Mouse (Mus musculus): ENCODE measurements around the gene Tspo2. TPM values are rescaled to one million over a fixed set of nuclear protein-coding genes. Genes with fewer than 3 reads are reported as not detected.

The Tspo2 gene
- polyA plus RNA-seq, 1 experiment from 2014 or later: 2.1 TPM

- H3K4me3 ChIP-seq (replicated peaks): no peak overlapping the region
- WGBS: 78% methylated on average over 5 of the region's 5 CpGs
- H3K27ac ChIP-seq: peak overlapping the region; percentile 31; the same call in 1 of the 2 replicates
- H3K4me1 ChIP-seq (replicated peaks): peaks cover 37% of the 10 kb centered on the region
- no peaks in the 10 kb centered on the region for H3K9me3 ChIP-seq
- no peak for ATAC-seq (ENCODE audit: insufficient number of reproducible peaks, insufficient read depth, low FRiP score, low TSS enrichment, low read depth)
- no peaks in the 10 kb centered on the region for H3K27me3 ChIP-seq
- no peak overlapping the region for H3K9ac ChIP-seq (replicated peaks)
- H3K4me2 ChIP-seq: no peak overlapping the region
- no peaks in the 10 kb centered on the region for H3K36me3 ChIP-seq
Measured at GRCm38 (mm10) chr17:48431054-48431453, 20.3 kb downstream of the Tspo2 start.

- Histone ChIP-seq H3K36me3 (no peaks in the 10 kb centered on the region), H3K9ac (replicated peaks) (no peak overlapping the region), H3K9me3 (no peaks in the 10 kb centered on the region), H3K4me2 (0 out of 2 replicates have a peak overlapping the region, but pooled peaks have one; percentile 8), H3K27me3 (no peaks in the 10 kb centered on the region), H3K4me3 (replicated peaks) (no peak overlapping the region), H3K4me1 (replicated peaks) (peaks cover 37% of the 10 kb centered on the region), H3K27ac (peak overlapping the region; percentile 31)
- WGBS: 40% methylated on average over 5 of the region's 5 CpGs
- no peak for ATAC-seq (ENCODE audit: insufficient number of reproducible peaks, insufficient read depth, low FRiP score, low TSS enrichment, low read depth)
Measured at GRCm38 (mm10) chr17:48430394-48430793, 20.9 kb downstream of the Tspo2 start.

GRCm38 (mm10) chr17:48427852-48428530 lies 23.3 kb downstream of the Tspo2 start:
- Histone ChIP-seq H3K9ac (replicated peaks) (no peak overlapping the region), H3K4me3 (replicated peaks) (no peak overlapping the region), H3K27ac (peak overlapping the region; percentile 4; the same call in 1 of the 2 replicates), H3K4me1 (replicated peaks) (peaks cover 41% of the 10 kb centered on the region), H3K27me3 (no peaks in the 10 kb centered on the region), H3K9me3 (no peaks in the 10 kb centered on the region), H3K4me2 (no peak overlapping the region), H3K36me3 (no peaks in the 10 kb centered on the region)
- 58% methylated on average over 11 of the region's 11 CpGs for WGBS
- no peak; the same call in 1 of the 2 replicates for ATAC-seq (ENCODE audit: insufficient number of reproducible peaks, insufficient read depth, low FRiP score, low TSS enrichment, low read depth)

DNA sequence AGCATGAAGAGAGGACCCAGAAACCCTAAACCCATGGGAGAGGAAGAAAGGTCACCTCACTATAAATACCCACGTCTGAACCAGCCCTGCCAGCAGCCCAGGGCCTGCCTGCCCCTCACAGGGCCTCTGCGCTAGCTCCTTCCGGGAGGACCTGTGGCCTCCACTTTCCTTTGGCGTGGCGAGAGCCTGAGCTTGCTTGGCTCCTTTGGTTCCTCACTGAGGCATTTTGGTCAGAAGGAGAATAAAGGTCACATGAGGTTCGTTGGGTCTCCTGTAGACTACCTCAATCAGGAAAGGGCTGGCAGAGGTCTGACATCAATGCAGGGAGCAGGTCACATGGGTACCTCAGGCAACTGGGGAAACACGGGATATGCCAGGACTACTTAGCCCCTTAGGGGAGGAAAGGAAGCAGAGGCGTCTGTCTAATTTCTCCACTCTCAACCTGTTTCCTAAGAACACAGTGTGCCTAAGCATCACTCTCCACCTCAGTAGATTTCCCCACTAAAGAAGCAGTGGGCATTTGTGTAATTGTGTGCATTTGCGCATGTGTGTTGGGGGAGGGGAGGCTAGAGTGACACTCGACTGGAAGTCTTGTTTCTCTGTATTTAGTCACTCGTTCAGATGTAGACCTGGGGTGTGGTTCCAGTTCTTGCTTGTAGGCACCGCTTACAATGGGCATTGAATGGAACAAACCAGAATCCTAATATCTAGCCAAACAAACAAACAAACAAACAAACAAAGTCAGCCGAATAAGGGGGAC lies 24.2 kb downstream of the Tspo2 start:
- WGBS: 61% methylated on average over 13 of the region's 13 CpGs
- Histone ChIP-seq H3K4me3 (replicated peaks) (no peak overlapping the region), H3K4me2 (no peak overlapping the region), H3K27ac (peak overlapping the region; percentile 45; the same call in 1 of the 2 replicates), H3K9me3 (no peaks in the 10 kb centered on the region), H3K36me3 (no peaks in the 10 kb centered on the region), H3K4me1 (replicated peaks) (peaks cover 33% of the 10 kb centered on the region), H3K9ac (replicated peaks) (no peak overlapping the region), H3K27me3 (no peaks in the 10 kb centered on the region)
- ATAC-seq (ENCODE audit: insufficient number of reproducible peaks, insufficient read depth, low FRiP score, low TSS enrichment, low read depth): no peak

DNA sequence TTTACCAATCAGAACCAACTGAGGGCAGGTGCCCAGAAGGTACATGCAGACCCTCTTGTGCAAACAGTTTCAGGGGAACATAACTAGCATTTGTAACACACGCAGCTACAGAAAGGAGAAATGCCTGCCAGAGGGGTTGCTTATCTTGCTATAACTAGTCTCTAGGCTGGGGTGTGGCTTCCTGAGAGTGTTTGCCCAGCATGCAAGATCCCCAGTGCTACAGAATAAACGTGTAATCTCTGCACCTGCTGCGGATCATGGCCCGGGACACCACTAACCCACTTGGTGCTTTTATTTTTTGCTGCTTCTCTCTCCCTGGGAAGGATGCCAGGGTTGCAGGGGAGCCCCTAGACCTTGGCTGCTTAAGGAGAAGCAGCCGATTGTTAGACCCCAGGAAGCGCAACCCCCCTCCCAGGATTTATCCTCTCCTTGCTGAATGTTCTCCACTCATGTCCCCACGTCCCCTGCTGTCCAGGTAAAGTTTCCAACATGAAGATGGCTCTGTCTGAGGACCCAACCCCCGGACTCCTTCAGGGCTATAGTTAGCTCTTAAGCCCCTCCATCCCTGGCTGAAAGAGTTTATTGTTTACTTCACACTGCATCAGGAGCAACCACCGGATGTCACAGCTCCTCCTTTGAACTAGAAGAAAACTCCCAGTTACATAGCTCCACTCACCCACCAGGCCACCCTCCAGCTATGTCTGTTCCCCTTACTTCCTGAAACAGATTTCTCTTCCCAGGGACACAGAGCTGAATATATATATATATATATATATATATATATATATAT lies 25.3 kb downstream of the Tspo2 start:
- Histone ChIP-seq H3K4me2 (no peak overlapping the region), H3K4me1 (replicated peaks) (peaks cover 33% of the 10 kb centered on the region), H3K4me3 (replicated peaks) (no peak overlapping the region), H3K9me3 (no peaks in the 10 kb centered on the region), H3K27me3 (no peaks in the 10 kb centered on the region), H3K9ac (replicated peaks) (no peak overlapping the region), H3K27ac (no peak overlapping the region), H3K36me3 (no peaks in the 10 kb centered on the region)
- ATAC-seq (ENCODE audit: insufficient number of reproducible peaks, insufficient read depth, low FRiP score, low TSS enrichment, low read depth): no peak
- 47% methylated on average over 9 of the region's 9 CpGs for WGBS

- H3K9ac ChIP-seq (replicated peaks): no peak overlapping the region
- no peaks in the 10 kb centered on the region for H3K9me3 ChIP-seq
- no peaks in the 10 kb centered on the region for H3K36me3 ChIP-seq
Measured at GRCm38 (mm10) chr17:48424237-48424636, 27.1 kb downstream of the Tspo2 start.

GRCm38 (mm10) chr17:48419571-48419970 lies 31.8 kb downstream of the Tspo2 start:
- 66% methylated on average over 2 of the region's 2 CpGs for WGBS
- Histone ChIP-seq H3K4me1 (replicated peaks) (no peaks in the 10 kb centered on the region), H3K9ac (replicated peaks) (no peak overlapping the region), H3K9me3 (no peaks in the 10 kb centered on the region), H3K27me3 (no peaks in the 10 kb centered on the region), H3K36me3 (peaks cover 40% of the 10 kb centered on the region), H3K4me3 (replicated peaks) (no peak overlapping the region), H3K27ac (no peak overlapping the region), H3K4me2 (no peak overlapping the region)
- no peak for ATAC-seq (ENCODE audit: insufficient number of reproducible peaks, insufficient read depth, low FRiP score, low TSS enrichment, low read depth)

More at GRCm38 (mm10) chr17:48424237-48424636, 27.1 kb downstream of the Tspo2 start:
- no peak overlapping the region for H3K4me3 ChIP-seq (replicated peaks)
- no peaks in the 10 kb centered on the region for H3K27me3 ChIP-seq
- H3K27ac ChIP-seq: no peak overlapping the region
- 87% methylated on average over 9 of the region's 9 CpGs for WGBS
- no peak overlapping the region for H3K4me2 ChIP-seq
- ATAC-seq (ENCODE audit: insufficient number of reproducible peaks, insufficient read depth, low FRiP score, low TSS enrichment, low read depth): no peak
- H3K4me1 ChIP-seq (replicated peaks): peaks cover 33% of the 10 kb centered on the region

GRCm38 (mm10) chr17:48418781-48419180 lies 32.5 kb downstream of the Tspo2 start:
- Histone ChIP-seq H3K27ac (no peak overlapping the region), H3K4me3 (replicated peaks) (no peak overlapping the region), H3K36me3 (peaks cover 48% of the 10 kb centered on the region), H3K4me2 (no peak overlapping the region), H3K4me1 (replicated peaks) (no peaks in the 10 kb centered on the region), H3K9ac (replicated peaks) (no peak overlapping the region), H3K27me3 (no peaks in the 10 kb centered on the region), H3K9me3 (no peaks in the 10 kb centered on the region)
- WGBS: 88% methylated on average over 1 of the region's 1 CpGs
- ATAC-seq (ENCODE audit: insufficient number of reproducible peaks, insufficient read depth, low FRiP score, low TSS enrichment, low read depth): no peak

DNA sequence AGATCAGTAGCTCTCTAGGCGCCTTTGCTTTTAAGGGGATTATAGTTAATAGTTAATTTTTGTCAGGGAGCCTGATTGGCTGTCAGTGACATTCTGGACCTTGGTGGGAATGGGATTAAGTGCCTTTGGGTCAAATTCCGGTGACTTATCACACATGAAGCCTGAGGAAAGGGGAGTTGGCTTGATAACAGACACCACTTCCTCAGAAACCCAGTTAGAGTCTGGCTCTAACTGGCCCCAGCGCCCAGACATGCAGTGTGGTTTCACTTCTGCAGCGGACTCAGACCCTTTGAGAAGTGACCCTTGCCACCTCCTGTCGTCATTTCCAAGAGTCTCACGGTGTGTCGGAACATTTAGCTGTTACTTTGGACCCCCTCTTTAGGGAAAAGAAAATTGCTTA lies 33.1 kb downstream of the Tspo2 start:
- ATAC-seq (ENCODE audit: insufficient number of reproducible peaks, insufficient read depth, low FRiP score, low TSS enrichment, low read depth): no peak
- no peaks in the 10 kb centered on the region for H3K9me3 ChIP-seq
- no peak overlapping the region for H3K4me2 ChIP-seq
- no peak overlapping the region for H3K9ac ChIP-seq (replicated peaks)
- no peak overlapping the region for H3K4me3 ChIP-seq (replicated peaks)
- no peaks in the 10 kb centered on the region for H3K27me3 ChIP-seq
- H3K27ac ChIP-seq: no peak overlapping the region
- no peaks in the 10 kb centered on the region for H3K4me1 ChIP-seq (replicated peaks)
- H3K36me3 ChIP-seq: peaks cover 53% of the 10 kb centered on the region
- 82% methylated on average over 7 of the region's 7 CpGs for WGBS

- no peaks in the 10 kb centered on the region for H3K9me3 ChIP-seq
- no peak overlapping the region for H3K4me3 ChIP-seq (replicated peaks)
- H3K4me2 ChIP-seq: no peak overlapping the region
- H3K4me1 ChIP-seq (replicated peaks): no peaks in the 10 kb centered on the region
- WGBS: 89% methylated on average over 6 of the region's 6 CpGs
- peaks cover 57% of the 10 kb centered on the region for H3K36me3 ChIP-seq
- no peaks in the 10 kb centered on the region for H3K27me3 ChIP-seq
- ATAC-seq (ENCODE audit: insufficient number of reproducible peaks, insufficient read depth, low FRiP score, low TSS enrichment, low read depth): no peak
- H3K9ac ChIP-seq (replicated peaks): no peak overlapping the region
- H3K27ac ChIP-seq: no peak overlapping the region
Measured at GRCm38 (mm10) chr17:48417521-48417920, 33.8 kb downstream of the Tspo2 start.
